Mouse (Mus musculus) CH12.LX (cell line): Measurements from ENCODE around the gene Inpp4b. TPM values are rescaled to one million over a fixed set of nuclear protein-coding genes. Genes with fewer than 3 reads are reported as not detected.

Experiments used
- DNase-seq: peaks from one replicate; pipeline ENCODE4 v3.0.0-alpha.2; 2013; ENCODE audit errors: extremely low read depth
- H3K27ac ChIP-seq: 2 replicates; pipeline ENCODE4 v1.5.1; 2012; ENCODE audit warnings: low read depth, mild to moderate bottlenecking, control low read depth, moderate library complexity; ENCODE audit not compliant: insufficient read depth
- H3K27me3 ChIP-seq: replicated peaks from 2 replicates; pipeline ENCODE3; 2012; ENCODE audit warnings: inconsistent platforms
- H3K36me3 ChIP-seq, 2 experiments: replicated peaks in 1 of 2; 2 replicates each; pipeline versions ENCODE3 to v1.6.1; 2012; ENCODE audit warnings: inconsistent platforms in 1 of 2, low read length in 1 of 2, mild to moderate bottlenecking in 1 of 2, mixed read lengths in 1 of 2, moderate library complexity in 1 of 2; ENCODE audit not compliant: control insufficient read depth in 1 of 2, insufficient read depth in 1 of 2
- H3K4me1 ChIP-seq, 2 experiments: 2 replicates each; pipeline ENCODE4 v1.6.1; 2012; ENCODE audit warnings: inconsistent platforms in 1 of 2, moderate library complexity in 1 of 2; ENCODE audit not compliant: insufficient read depth in 2 of 2, control insufficient read depth in 1 of 2
- H3K4me2 ChIP-seq: 2 replicates; pipeline ENCODE4 v1.6.1; 2012; ENCODE audit warnings: low read depth, mild to moderate bottlenecking, control low read depth; ENCODE audit not compliant: poor library complexity, insufficient read depth, severe bottlenecking
- H3K4me3 ChIP-seq, 3 experiments: fragments of 150-350 bp in 1 of 3; sonication (generic) in 1 of 3; replicated peaks in 1 of 3; 2 replicates each; pipeline versions ENCODE3 to v1.5.1; 2011 to 2012; ENCODE audit warnings: low read depth in 2 of 3, low read length in 2 of 3, mild to moderate bottlenecking in 2 of 3, moderate library complexity in 2 of 3, control low read depth in 1 of 3, improper control_type of control experiment in 1 of 3, inconsistent platforms in 1 of 3, mixed read lengths in 1 of 3; ENCODE audit not compliant: poor library complexity in 1 of 3
- H3K79me2 ChIP-seq: replicated peaks from 2 replicates; pipeline ENCODE4 v1.6.1; 2012; ENCODE audit warnings: mild to moderate bottlenecking, moderate library complexity; ENCODE audit not compliant: control insufficient read depth, poor library complexity, insufficient read depth, severe bottlenecking; ENCODE audit errors: extremely low read depth
- H3K9ac ChIP-seq: 2 replicates; pipeline ENCODE4 v1.6.1; 2012; ENCODE audit warnings: low read depth, mild to moderate bottlenecking, control low read depth, moderate library complexity; ENCODE audit not compliant: insufficient read depth
- H3K9me3 ChIP-seq: replicated peaks from 2 replicates; pipeline ENCODE3; 2012; ENCODE audit warnings: low read length, inconsistent platforms, mixed read lengths
- CTCF ChIP-seq, 2 experiments: IDR thresholded peaks in 1 of 2; conservative IDR thresholded peaks in 1 of 2; 2 replicates each; pipeline ENCODE4 v1.5.1; 2011 to 2012; ENCODE audit warnings: low read depth in 2 of 2, low read length in 2 of 2, improper control_type of control experiment in 1 of 2, inconsistent platforms in 1 of 2, mild to moderate bottlenecking in 1 of 2, moderate library complexity in 1 of 2
- E2F4 ChIP-seq: IDR thresholded peaks from 2 replicates; pipeline ENCODE4 v1.6.1; 2011; ENCODE audit warnings: low read depth, low read length, improper control_type of control experiment; ENCODE audit not compliant: insufficient replicate concordance
- ETS1 ChIP-seq: conservative IDR thresholded peaks from 2 replicates; pipeline ENCODE4 v1.6.1; 2012; ENCODE audit warnings: low read depth, mild to moderate bottlenecking, inconsistent platforms, low read length, improper control_type of control experiment, moderate library complexity
- GABPA ChIP-seq: IDR thresholded peaks from 2 replicates; pipeline ENCODE4 v1.6.1; 2012; ENCODE audit warnings: low read depth, low read length, improper control_type of control experiment, inconsistent platforms; ENCODE audit not compliant: insufficient replicate concordance
- JUN ChIP-seq: IDR thresholded peaks from 2 replicates; pipeline ENCODE4 v1.6.1; 2011; ENCODE audit warnings: low read depth, mild to moderate bottlenecking, low read length, improper control_type of control experiment, moderate library complexity; ENCODE audit not compliant: insufficient read depth
- JUND ChIP-seq: conservative IDR thresholded peaks from 2 replicates; pipeline ENCODE4 v1.6.1; 2011; ENCODE audit warnings: low read depth, low read length, improper control_type of control experiment
- MAFK ChIP-seq: IDR thresholded peaks from 2 replicates; pipeline ENCODE4 v1.6.1; 2011; ENCODE audit warnings: low read length, improper control_type of control experiment; ENCODE audit not compliant: insufficient replicate concordance
- MAZ ChIP-seq: IDR thresholded peaks from 2 replicates; pipeline ENCODE4 v1.6.1; 2012; ENCODE audit warnings: low read depth, mild to moderate bottlenecking, inconsistent platforms, low read length, improper control_type of control experiment, moderate library complexity
- MEF2A ChIP-seq: IDR thresholded peaks from 2 replicates; pipeline ENCODE4 v1.6.1; 2014; ENCODE audit warnings: low read depth, mild to moderate bottlenecking, inconsistent platforms, low read length, improper control_type of control experiment, borderline replicate concordance
- MXI1 ChIP-seq: IDR thresholded peaks from 2 replicates; pipeline ENCODE4 v1.6.1; 2011; ENCODE audit warnings: mild to moderate bottlenecking, low read depth, low read length, improper control_type of control experiment
- MYC ChIP-seq: IDR thresholded peaks from 2 replicates; pipeline ENCODE4 v1.6.1; 2011; ENCODE audit warnings: low read depth, mild to moderate bottlenecking, improper control_type of control experiment, low read length
- POLR2A ChIP-seq: IDR thresholded peaks from 2 replicates; pipeline ENCODE4 v1.6.1; 2011; ENCODE audit warnings: low read depth, mild to moderate bottlenecking, improper control_type of control experiment, low read length
- POLR2AphosphoS2 ChIP-seq: IDR thresholded peaks from 2 replicates; pipeline ENCODE4 v1.6.1; 2011; ENCODE audit warnings: low read depth, low read length, improper control_type of control experiment
- SIN3A ChIP-seq: IDR thresholded peaks from 2 replicates; pipeline ENCODE4 v1.6.1; 2012; ENCODE audit warnings: low read length, improper control_type of control experiment, inconsistent platforms
- TCF12 ChIP-seq: IDR thresholded peaks from 2 replicates; pipeline ENCODE4 v1.6.1; 2014; ENCODE audit warnings: low read depth, mild to moderate bottlenecking, inconsistent platforms, low read length, improper control_type of control experiment
- UBTF ChIP-seq: IDR thresholded peaks from 2 replicates; pipeline ENCODE4 v1.6.1; 2012; ENCODE audit warnings: low read depth, mild to moderate bottlenecking, inconsistent platforms, low read length, improper control_type of control experiment, moderate library complexity
- ZMIZ1 ChIP-seq: IDR thresholded peaks from 2 replicates; pipeline ENCODE4 v1.6.1; 2012; ENCODE audit warnings: low read depth, mild to moderate bottlenecking, inconsistent platforms, low read length, improper control_type of control experiment
- dilution Hi-C: fragments of 300-500 bp; cut with MboI; formaldehyde crosslinking; loops from 2 replicates; pipeline ENCODE4 v1.14.3; 2020; ENCODE audit warnings: low sequenced_read_pairs; ENCODE audit not compliant: extremely low pct_unique_long_range_greater_than_20kb, extremely low pct_ligation_motif_present
- in situ Hi-C: fragments of 300-500 bp; cut with MboI; formaldehyde crosslinking; loops from 3 replicates; pipeline ENCODE4 v1.14.3; 2019; ENCODE audit warnings: low sequenced_read_pairs, low pct_ligation_motif_present, low pct_unique_long_range_greater_than_20kb, mixed read lengths
- polyA plus RNA-seq: library from polyadenylated mRNA; unstranded; fragments of >175 nt; gene quantifications from 2 replicates; pipeline ENCODE4 v1.2.1, GENCODE M21; 2012; ENCODE audit warnings: low read depth; ENCODE audit not compliant: insufficient read length
- total RNA-seq, 2 experiments: library from RNA; depleted of rRNA; stranded (reverse); fragments of 300-350 nt in 1 of 2; fragments of >200 nt in 1 of 2; gene quantifications; 2 replicates each; pipeline ENCODE4 v1.2.3; 2012 to 2014

Gene Inpp4b
- total and polyA plus RNA-seq, 3 experiments, result 3.0 to 4.9 (median 3.4) TPM

DNA sequence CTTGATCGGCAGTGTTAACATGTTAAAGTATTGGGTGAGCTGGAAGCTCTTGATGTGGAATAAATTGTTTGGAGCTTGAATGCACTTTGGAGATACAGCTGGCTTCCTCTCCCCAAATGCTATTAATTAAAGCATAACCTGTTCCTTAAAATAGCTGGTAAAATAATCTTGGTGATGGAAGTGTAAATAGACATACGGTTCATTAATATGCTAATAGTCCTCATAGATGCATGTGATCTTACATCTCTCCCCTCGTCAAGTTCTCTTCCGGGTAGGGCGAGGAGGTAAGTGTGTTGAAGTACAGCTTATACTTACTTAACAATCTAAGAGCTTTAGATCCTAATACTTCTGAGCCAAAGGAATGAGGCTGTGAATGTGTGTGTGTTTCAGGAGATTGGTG, 430.5 kb downstream of the Inpp4b start:
- Histone ChIP-seq H3K79me2 (no peaks in the 10 kb centered on the region), H3K4me1 (peaks cover 6 to 34% of the 10 kb centered on the region in 2 experiments), H3K4me2 (no peak overlapping the region), H3K27me3 (no peaks in the 10 kb centered on the region), H3K9ac (no peak overlapping the region), H3K27ac (no peak overlapping the region), H3K9me3 (no peaks in the 10 kb centered on the region), H3K36me3 (peaks cover 0 to 2% of the 10 kb centered on the region in 2 experiments), H3K4me3 (no peak overlapping the region)
- TF ChIP-seq SIN3A (no peak), TCF12 (no peak), MAFK (no peak), POLR2A (no peak), ZMIZ1 (no peak), E2F4 (no peak), CTCF (conservative IDR thresholded peaks at IDR 0.05 in 1 of 2, IDR thresholded peaks at IDR 0.05 in 1 of 2; ENCODE audit: low read depth in 2 of 2, low read length in 2 of 2) (no peak), MXI1 (no peak), ETS1 (no peak), MAZ (no peak), JUND (no peak), MEF2A (no peak)
- DNase-seq, result no peak
- dilution Hi-C loops, result no loop called here
- in situ Hi-C loops, result no loop called here

DNA sequence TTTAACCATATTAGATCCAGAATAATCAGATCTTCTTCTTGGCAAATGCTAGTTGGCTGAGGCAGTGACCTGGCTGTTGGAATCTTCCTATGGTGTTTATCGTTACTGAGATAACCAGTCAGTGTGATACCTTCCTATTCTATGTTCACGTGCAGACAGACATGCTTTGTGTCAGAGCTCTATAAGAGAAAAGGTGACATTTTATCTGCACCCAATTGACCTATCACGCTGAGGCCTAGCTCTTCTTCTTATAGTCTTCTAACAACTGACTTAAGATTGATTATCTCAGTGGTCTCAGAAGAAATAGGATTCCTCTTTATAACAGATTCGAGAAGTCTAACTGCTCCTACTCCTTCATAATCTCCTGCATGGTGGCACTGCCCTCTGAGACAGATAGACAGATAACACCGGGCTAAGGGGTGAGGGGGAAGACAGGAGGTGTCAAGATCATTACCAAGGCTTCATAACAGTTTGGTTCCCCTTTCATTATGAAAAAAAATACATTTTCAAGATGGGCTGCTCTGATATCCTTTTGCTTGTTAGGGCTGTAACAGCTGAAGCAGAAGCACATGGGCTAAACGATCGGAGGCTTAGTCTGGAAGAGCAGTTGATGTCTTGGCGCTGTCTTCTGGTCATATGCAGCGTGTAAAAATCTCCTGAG, 431.1 kb downstream of the Inpp4b start:
- DNase-seq, result no peak

More for the DNA sequence above, 431.1 kb downstream of the Inpp4b start:
- H3K36me3 ChIP-seq, result peaks cover 0 to 2% of the 10 kb centered on the region in 2 experiments
- in situ Hi-C loops (no loop called here), dilution Hi-C loops (no loop called here)
- H3K9ac ChIP-seq, result no peak overlapping the region
- H3K27me3 ChIP-seq, result no peaks in the 10 kb centered on the region
- H3K4me1 ChIP-seq, result peaks cover 6 to 30% of the 10 kb centered on the region in 2 experiments
- no peak overlapping the region for H3K27ac ChIP-seq
- H3K9me3 ChIP-seq, result no peaks in the 10 kb centered on the region
- no peaks in the 10 kb centered on the region for H3K79me2 ChIP-seq
- H3K4me3 ChIP-seq, result no peak overlapping the region
- no peak overlapping the region for H3K4me2 ChIP-seq
- TF ChIP-seq MAFK (no peak), TCF12 (no peak), ZMIZ1 (no peak), JUN (no peak), ETS1 (no peak), POLR2AphosphoS2 (no peak), MXI1 (no peak), UBTF (no peak), GABPA (no peak), MYC (no peak)
- TF ChIP-seq, all 38 proteins: peak for 0
